Mouse (Mus musculus): Measurements from ENCODE around the gene Frmd4a.

- TF ChIP-seq CTCF (IDR thresholded peaks at IDR 0.05; ENCODE audit: borderline replicate concordance, extremely low read depth, insufficient read depth, insufficient read length) (no peak), POLR2A (IDR thresholded peaks at IDR 0.05; ENCODE audit: borderline replicate concordance, extremely low read depth, insufficient read depth, insufficient read length, poor library complexity, severe bottlenecking) (no peak)
These were observed 329.4 kb downstream of the Frmd4a start for GRCm38 (mm10) chr2:4346953-4347352.
